Mouse (Mus musculus): ENCODE data around the gene En1. TPM values are rescaled to one million over a fixed set of nuclear protein-coding genes. Genes with fewer than 3 reads are reported as not detected.

Gene En1
- polyA plus RNA-seq, 1 experiment from 2014 or later: not detected

DNA sequence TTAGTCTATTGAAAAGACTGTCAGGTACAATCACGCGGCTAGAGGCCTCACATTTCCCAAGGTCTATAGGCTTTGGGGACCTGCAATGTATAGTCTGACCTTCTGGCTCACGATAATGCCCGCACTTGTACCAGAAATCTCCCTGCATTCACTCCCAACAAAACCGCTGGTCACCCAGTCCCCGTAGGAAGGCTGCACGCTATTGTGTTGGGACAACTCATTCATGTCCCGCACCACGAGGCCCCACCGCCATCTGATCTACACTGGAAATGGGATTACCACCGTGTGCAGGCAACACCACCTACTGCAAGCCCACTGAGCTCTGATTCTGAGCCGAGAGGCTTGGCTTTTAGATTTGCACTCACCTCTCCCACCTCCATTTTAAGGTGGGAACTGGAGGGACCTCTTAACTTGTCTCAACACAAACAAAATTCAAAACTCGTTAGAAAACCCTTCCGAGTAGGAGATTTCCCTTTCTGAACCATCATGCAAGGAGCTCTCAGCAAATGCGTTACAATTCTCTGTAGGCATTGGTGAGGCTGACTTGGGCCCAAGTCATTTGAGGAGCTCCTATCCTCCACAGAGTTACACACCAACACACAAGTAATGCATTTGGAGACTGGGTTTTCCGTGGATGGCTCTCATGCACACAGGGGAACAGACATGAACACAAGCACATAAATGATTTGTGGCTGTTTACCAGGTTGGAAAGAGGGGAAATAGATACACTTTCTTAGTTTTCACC lies 3.9 kb upstream of the En1 start:
- Histone ChIP-seq H3K4me3 (ENCODE audit: low read depth, low read length) (no peak overlapping the region), H3K27me3 (replicated peaks; ENCODE audit: control insufficient read depth, insufficient read depth, low read length) (peaks cover 100% of the 10 kb centered on the region), H3K9me3 (ENCODE audit: control insufficient read depth, low read length) (no peaks in the 10 kb centered on the region), H3K36me3 (ENCODE audit: control insufficient read depth, insufficient read depth, low read length) (no peaks in the 10 kb centered on the region), H3K27ac (ENCODE audit: low read depth) (no peak overlapping the region), H3K9ac (ENCODE audit: low read length) (no peak overlapping the region), H3K4me1 (replicated peaks; ENCODE audit: control insufficient read depth, insufficient read depth, low read length) (0 out of 2 replicates have a peak, but pooled peaks cover 8% of the 10 kb centered on the region), H3K4me2 (ENCODE audit: low read length) (no peak overlapping the region)
- ATAC-seq (replicated peaks; ENCODE audit: low FRiP score, low TSS enrichment, low read depth) (no peak), DNase-seq (ENCODE audit: low spot score) (no peak)
- WGBS: 1% methylated on average over 16 of the region's 16 CpGs

DNA sequence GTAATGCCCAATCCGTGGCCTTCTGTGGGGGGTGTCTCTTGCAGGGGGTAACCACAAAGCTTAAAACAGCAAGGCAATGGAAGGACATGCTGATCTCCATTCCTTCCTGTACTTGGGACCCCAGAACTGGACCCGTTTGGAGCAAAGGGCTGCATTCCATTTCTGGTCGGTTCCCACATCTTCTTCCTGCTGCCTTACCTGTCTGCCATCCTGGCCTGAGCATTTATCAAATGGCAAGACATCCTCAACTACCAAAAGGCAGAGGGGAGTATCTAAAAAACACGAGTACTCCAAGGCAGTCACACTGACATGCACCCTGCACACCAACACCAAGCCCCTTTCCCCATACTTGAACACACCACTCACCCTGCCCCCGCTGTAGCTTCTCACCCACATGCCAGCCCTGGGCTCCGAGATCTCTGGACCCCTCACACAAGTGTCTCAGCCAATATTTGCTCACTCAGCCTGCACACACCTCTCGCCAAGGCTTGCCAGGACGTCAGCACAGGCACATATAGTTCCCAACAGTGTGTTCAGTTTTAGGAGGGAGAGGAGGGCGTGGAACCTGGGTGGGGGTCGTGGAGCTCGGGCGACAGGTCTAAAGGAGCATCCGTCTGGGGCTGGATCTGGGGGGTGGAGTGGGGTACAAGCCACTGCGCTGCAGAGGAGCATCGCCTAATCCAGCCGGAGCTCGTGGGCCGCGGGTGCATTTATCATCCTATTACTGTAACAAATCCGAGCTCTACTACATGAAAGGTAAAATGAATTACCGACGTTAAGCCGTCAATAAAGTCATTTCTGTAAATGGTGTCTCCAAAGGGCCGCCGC lies 2.7 kb upstream of the En1 start:
- 1% methylated on average over 25 of the region's 25 CpGs for WGBS
- no peak for DNase-seq (ENCODE audit: low spot score)
- no peaks in the 10 kb centered on the region for H3K9me3 ChIP-seq (ENCODE audit: control insufficient read depth, low read length)

DNA sequence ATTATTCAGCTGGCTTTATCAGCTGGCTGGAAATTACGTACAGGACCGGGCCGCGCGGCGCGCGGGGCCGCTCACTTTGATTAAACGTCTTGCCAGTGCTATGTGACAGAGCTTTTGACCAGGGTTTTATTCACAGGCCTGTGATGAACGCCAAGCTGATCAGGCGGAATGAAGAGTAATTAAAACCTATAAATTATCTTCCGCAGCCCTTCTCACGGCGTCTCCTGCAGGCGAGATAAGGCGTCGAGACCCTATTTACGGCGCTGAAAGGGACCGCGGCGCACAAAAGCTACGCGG lies 2.1 kb upstream of the En1 start:
- Histone ChIP-seq H3K27ac (ENCODE audit: low read depth) (no peak overlapping the region), H3K4me1 (replicated peaks; ENCODE audit: control insufficient read depth, insufficient read depth, low read length) (0 out of 2 replicates have a peak, but pooled peaks cover 8% of the 10 kb centered on the region), H3K27me3 (replicated peaks; ENCODE audit: control insufficient read depth, insufficient read depth, low read length) (peaks cover 100% of the 10 kb centered on the region), H3K36me3 (ENCODE audit: control insufficient read depth, insufficient read depth, low read length) (no peaks in the 10 kb centered on the region), H3K4me2 (ENCODE audit: low read length) (no peak overlapping the region), H3K9me3 (ENCODE audit: control insufficient read depth, low read length) (no peaks in the 10 kb centered on the region), H3K9ac (ENCODE audit: low read length) (no peak overlapping the region), H3K4me3 (ENCODE audit: low read depth, low read length) (no peak overlapping the region)
- WGBS: 1% methylated on average over 25 of the region's 25 CpGs
- ATAC-seq (replicated peaks; ENCODE audit: low FRiP score, low TSS enrichment, low read depth) (no peak), DNase-seq (ENCODE audit: low spot score) (no peak)

More for the DNA sequence above, 2.7 kb upstream of the En1 start:
- no peak overlapping the region for H3K9ac ChIP-seq (ENCODE audit: low read length)
- ATAC-seq (replicated peaks; ENCODE audit: low FRiP score, low TSS enrichment, low read depth): no peak
- H3K27ac ChIP-seq (ENCODE audit: low read depth): no peak overlapping the region
- H3K4me3 ChIP-seq (ENCODE audit: low read depth, low read length): no peak overlapping the region
- H3K36me3 ChIP-seq (ENCODE audit: control insufficient read depth, insufficient read depth, low read length): no peaks in the 10 kb centered on the region
- H3K4me2 ChIP-seq (ENCODE audit: low read length): no peak overlapping the region
- H3K4me1 ChIP-seq (replicated peaks; ENCODE audit: control insufficient read depth, insufficient read depth, low read length): 0 out of 2 replicates have a peak, but pooled peaks cover 8% of the 10 kb centered on the region
- peaks cover 100% of the 10 kb centered on the region for H3K27me3 ChIP-seq (replicated peaks; ENCODE audit: control insufficient read depth, insufficient read depth, low read length)

DNA sequence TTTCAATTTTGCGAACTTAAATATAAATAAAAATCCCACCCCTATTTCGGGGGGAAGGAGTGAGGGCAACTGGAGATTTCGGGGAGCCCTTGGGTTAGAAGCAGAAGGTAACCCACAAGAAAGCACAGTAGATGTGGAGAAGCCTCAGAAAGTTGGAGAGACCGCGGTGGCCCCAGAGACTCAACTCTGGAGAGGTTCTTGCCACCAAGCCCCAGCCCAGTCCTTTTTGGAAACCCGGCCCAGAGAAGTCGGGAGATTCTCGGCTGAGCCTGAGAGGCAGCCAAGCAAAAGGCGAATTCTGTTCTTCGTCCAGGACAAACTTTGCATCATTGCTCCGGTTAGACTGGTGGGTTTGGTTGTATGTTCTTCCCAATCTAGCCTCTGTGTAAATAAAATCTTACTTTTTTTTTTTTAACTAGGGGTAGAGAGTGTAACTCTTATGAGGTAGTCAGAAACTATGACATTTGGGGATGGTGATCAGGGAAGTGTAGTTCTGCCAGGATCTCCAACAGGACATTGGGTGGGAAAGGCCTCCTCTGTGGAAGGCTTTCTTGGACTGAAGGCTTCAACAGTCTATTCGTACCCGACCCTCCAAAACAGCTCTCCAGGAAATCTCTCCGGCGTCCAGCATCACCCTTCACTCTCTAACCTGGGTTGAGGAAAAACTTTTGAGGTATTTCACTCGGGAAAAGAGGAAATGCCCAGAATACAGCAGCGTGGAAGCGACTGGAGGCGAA lies 1.5 kb upstream of the En1 start:
- WGBS: 2% methylated on average over 19 of the region's 19 CpGs

DNA sequence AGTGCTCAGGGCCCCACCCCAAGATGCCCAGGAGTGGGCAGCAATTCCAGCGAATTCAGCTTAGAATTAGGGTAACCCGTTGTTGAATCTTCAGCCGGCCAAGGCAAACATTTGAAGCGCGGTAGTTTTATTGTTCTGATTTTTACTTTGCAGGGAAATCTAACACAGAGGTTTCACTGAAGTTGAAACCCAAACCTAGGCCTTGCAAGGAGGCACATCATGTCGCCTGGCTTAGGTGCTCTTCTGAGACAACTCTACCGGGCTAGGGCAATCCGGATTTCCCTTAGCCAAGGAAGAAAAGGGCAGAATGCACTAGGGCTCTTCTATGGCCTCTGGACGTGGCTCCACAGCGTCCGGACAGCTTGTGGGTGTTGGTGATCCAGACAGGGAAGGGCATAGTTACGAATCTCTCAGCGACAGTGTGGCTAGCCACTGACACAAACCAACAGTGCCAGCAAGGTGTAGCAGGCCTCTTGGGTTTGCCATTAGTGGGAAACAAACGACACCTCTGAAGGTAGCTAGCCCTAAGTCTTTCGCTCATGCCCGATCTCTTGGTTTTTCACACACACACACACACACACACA lies 873 bp upstream of the En1 start:
- H3K4me3 ChIP-seq (ENCODE audit: low read depth, low read length): no peak overlapping the region
- ATAC-seq (replicated peaks; ENCODE audit: low FRiP score, low TSS enrichment, low read depth) (no peak), DNase-seq (ENCODE audit: low spot score) (no peak)
- no peaks in the 10 kb centered on the region for H3K9me3 ChIP-seq (ENCODE audit: control insufficient read depth, low read length)
- H3K9ac ChIP-seq (ENCODE audit: low read length): no peak overlapping the region
- 0 out of 2 replicates have a peak, but pooled peaks cover 6% of the 10 kb centered on the region for H3K4me1 ChIP-seq (replicated peaks; ENCODE audit: control insufficient read depth, insufficient read depth, low read length)
- WGBS: under 1% methylated on average over 16 of the region's 16 CpGs
- no peak overlapping the region for H3K4me2 ChIP-seq (ENCODE audit: low read length)
- no peak overlapping the region for H3K27ac ChIP-seq (ENCODE audit: low read depth)
- H3K36me3 ChIP-seq (ENCODE audit: control insufficient read depth, insufficient read depth, low read length): no peaks in the 10 kb centered on the region
- H3K27me3 ChIP-seq (replicated peaks; ENCODE audit: control insufficient read depth, insufficient read depth, low read length): peaks cover 99% of the 10 kb centered on the region

More for the DNA sequence above, 1.5 kb upstream of the En1 start:
- no peak overlapping the region for H3K27ac ChIP-seq (ENCODE audit: low read depth)
- ATAC-seq (replicated peaks; ENCODE audit: low FRiP score, low TSS enrichment, low read depth) (no peak), DNase-seq (ENCODE audit: low spot score) (no peak)
- peaks cover 100% of the 10 kb centered on the region for H3K27me3 ChIP-seq (replicated peaks; ENCODE audit: control insufficient read depth, insufficient read depth, low read length)
- H3K9ac ChIP-seq (ENCODE audit: low read length): no peak overlapping the region
- no peak overlapping the region for H3K4me3 ChIP-seq (ENCODE audit: low read depth, low read length)
- H3K4me1 ChIP-seq (replicated peaks; ENCODE audit: control insufficient read depth, insufficient read depth, low read length): 0 out of 2 replicates have a peak, but pooled peaks cover 8% of the 10 kb centered on the region
- no peaks in the 10 kb centered on the region for H3K9me3 ChIP-seq (ENCODE audit: control insufficient read depth, low read length)
- H3K4me2 ChIP-seq (ENCODE audit: low read length): no peak overlapping the region
- H3K36me3 ChIP-seq (ENCODE audit: control insufficient read depth, insufficient read depth, low read length): no peaks in the 10 kb centered on the region

DNA sequence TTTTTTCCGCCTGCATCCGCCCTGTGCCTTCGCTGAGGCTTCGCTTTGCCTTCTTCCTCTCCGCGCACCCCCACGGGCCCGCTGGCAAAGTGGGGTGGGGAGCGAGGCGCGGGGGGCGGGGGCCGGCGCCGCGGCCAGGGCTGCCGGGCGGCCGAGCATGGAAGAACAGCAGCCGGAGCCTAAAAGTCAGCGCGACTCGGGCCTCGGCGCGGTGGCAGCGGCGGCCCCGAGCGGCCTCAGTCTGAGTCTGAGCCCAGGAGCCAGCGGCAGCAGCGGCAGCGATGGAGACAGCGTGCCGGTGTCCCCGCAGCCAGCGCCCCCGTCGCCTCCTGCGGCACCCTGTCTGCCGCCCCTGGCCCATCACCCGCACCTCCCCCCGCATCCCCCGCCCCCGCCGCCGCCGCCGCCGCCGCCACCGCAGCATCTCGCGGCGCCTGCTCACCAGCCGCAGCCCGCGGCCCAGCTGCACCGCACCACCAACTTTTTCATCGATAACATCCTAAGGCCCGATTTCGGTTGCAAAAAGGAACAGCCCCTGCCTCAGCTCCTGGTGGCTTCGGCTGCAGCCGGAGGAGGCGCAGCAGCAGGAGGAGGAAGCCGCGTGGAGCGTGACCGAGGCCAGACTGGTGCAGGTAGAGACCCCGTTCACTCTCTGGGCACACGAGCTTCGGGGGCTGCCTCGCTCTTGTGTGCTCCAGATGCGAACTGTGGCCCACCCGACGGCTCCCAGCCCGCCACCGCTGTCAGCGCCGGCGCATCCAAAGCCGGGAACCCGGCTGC lies 848 bp downstream of the En1 start:
- H3K4me2 ChIP-seq (ENCODE audit: low read length): peak overlapping the region; percentile 68
- 0 out of 2 replicates have a peak, but pooled peaks cover 4% of the 10 kb centered on the region for H3K4me1 ChIP-seq (replicated peaks; ENCODE audit: control insufficient read depth, insufficient read depth, low read length)
- H3K9me3 ChIP-seq (ENCODE audit: control insufficient read depth, low read length): no peaks in the 10 kb centered on the region
- ATAC-seq (replicated peaks; ENCODE audit: low FRiP score, low TSS enrichment, low read depth) (peak; percentile 32; the same call in 1 of the 2 replicates), DNase-seq (ENCODE audit: low spot score) (no peak)
- H3K4me3 ChIP-seq (ENCODE audit: low read depth, low read length): peak overlapping the region; percentile 44
- H3K27me3 ChIP-seq (replicated peaks; ENCODE audit: control insufficient read depth, insufficient read depth, low read length): peaks cover 98% of the 10 kb centered on the region
- H3K9ac ChIP-seq (ENCODE audit: low read length): no peak overlapping the region
- no peaks in the 10 kb centered on the region for H3K36me3 ChIP-seq (ENCODE audit: control insufficient read depth, insufficient read depth, low read length)
- WGBS: under 1% methylated on average over 60 of the region's 83 CpGs
- H3K27ac ChIP-seq (ENCODE audit: low read depth): no peak overlapping the region

DNA sequence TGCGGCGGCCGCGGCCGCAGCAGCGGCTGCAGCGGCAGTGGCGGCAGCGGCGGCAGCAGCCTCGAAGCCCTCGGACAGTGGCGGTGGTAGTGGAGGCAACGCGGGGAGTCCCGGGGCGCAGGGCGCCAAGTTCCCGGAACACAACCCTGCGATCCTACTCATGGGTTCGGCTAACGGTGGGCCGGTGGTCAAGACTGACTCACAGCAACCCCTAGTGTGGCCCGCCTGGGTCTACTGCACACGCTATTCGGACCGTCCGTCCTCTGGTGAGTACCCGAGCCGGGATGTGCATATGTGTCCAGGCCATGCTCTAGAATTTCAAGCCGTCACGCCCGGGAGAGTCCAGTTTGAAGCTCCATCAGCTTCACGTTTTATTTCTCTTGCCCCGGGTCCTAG lies 1.4 kb downstream of the En1 start:
- DNase-seq (ENCODE audit: low spot score) (no peak), ATAC-seq (replicated peaks; ENCODE audit: low FRiP score, low TSS enrichment, low read depth) (0 out of 2 replicates have a peak, but pooled peaks have one; percentile 30)
- no peak overlapping the region for H3K9ac ChIP-seq (ENCODE audit: low read length)

More for the DNA sequence above, 1.4 kb downstream of the En1 start:
- 2% methylated on average over 35 of the region's 35 CpGs for WGBS
- peak overlapping the region; percentile 44 for H3K4me3 ChIP-seq (ENCODE audit: low read depth, low read length)
- H3K27me3 ChIP-seq (replicated peaks; ENCODE audit: control insufficient read depth, insufficient read depth, low read length): peaks cover 98% of the 10 kb centered on the region
- H3K4me2 ChIP-seq (ENCODE audit: low read length): peak overlapping the region; percentile 68
- no peaks in the 10 kb centered on the region for H3K36me3 ChIP-seq (ENCODE audit: control insufficient read depth, insufficient read depth, low read length)
- 0 out of 2 replicates have a peak, but pooled peaks cover 4% of the 10 kb centered on the region for H3K4me1 ChIP-seq (replicated peaks; ENCODE audit: control insufficient read depth, insufficient read depth, low read length)
- no peak overlapping the region for H3K27ac ChIP-seq (ENCODE audit: low read depth)
- no peaks in the 10 kb centered on the region for H3K9me3 ChIP-seq (ENCODE audit: control insufficient read depth, low read length)

Measured in intestine, embryonic 14.5 days (tissue).